Mouse (Mus musculus) MEL (cell line): ENCODE results near the gene Zwint. TPM values are rescaled to one million over a fixed set of nuclear protein-coding genes. Genes with fewer than 3 reads are reported as not detected.

Experiments
- DNase-seq: peaks from one replicate; pipeline ENCODE4 v3.0.0; 2011; ENCODE audit warnings: low read depth, low spot score
- H3K27ac ChIP-seq: 2 replicates; pipeline ENCODE4 v1.5.1; 2012; ENCODE audit warnings: low read depth, mild to moderate bottlenecking, control low read depth, low read length, moderate library complexity; ENCODE audit not compliant: control insufficient read depth
- H3K27me3 ChIP-seq, 2 experiments: fragments of 150-350 bp in 1 of 2; sonication (generic) in 1 of 2; 2 replicates each; pipeline ENCODE4 v1.6.1; 2012; ENCODE audit warnings: low read length in 2 of 2, mild to moderate bottlenecking in 2 of 2, improper control_type of control experiment in 1 of 2, moderate library complexity in 1 of 2; ENCODE audit not compliant: insufficient read depth in 2 of 2, control insufficient read depth in 1 of 2
- H3K36me3 ChIP-seq, 2 experiments: 2 replicates each; pipeline ENCODE4 v1.6.1; 2012 to 2014; ENCODE audit warnings: low read length in 2 of 2, improper control_type of control experiment in 1 of 2, inconsistent platforms in 1 of 2, mild to moderate bottlenecking in 1 of 2; ENCODE audit not compliant: insufficient read depth in 2 of 2, control insufficient read depth in 1 of 2
- H3K4me1 ChIP-seq, 2 experiments: fragments of 150-350 bp in 1 of 2; sonication (generic) in 1 of 2; 2 replicates each; pipeline ENCODE4 v1.6.1; 2012; ENCODE audit warnings: low read length in 2 of 2, improper control_type of control experiment in 1 of 2, mild to moderate bottlenecking in 1 of 2; ENCODE audit not compliant: insufficient read depth in 2 of 2, control insufficient read depth in 1 of 2
- H3K4me3 ChIP-seq, 2 experiments: fragments of 150-350 bp in 1 of 2; sonication (generic) in 1 of 2; 2 replicates each; pipeline ENCODE4 v1.5.1; 2012; ENCODE audit warnings: low read depth in 2 of 2, low read length in 2 of 2, mild to moderate bottlenecking in 2 of 2, moderate library complexity in 2 of 2, control low read depth in 1 of 2, improper control_type of control experiment in 1 of 2; ENCODE audit not compliant: control insufficient read depth in 1 of 2, insufficient read depth in 1 of 2
- H3K79me2 ChIP-seq: 2 replicates; pipeline ENCODE4 v1.6.1; 2012; ENCODE audit warnings: mild to moderate bottlenecking, low read length, moderate library complexity; ENCODE audit not compliant: control insufficient read depth, poor library complexity, insufficient read depth
- H3K9ac ChIP-seq: 2 replicates; pipeline ENCODE4 v1.6.1; 2012; ENCODE audit warnings: low read depth, mild to moderate bottlenecking, control low read depth, low read length, moderate library complexity; ENCODE audit not compliant: control insufficient read depth, poor library complexity, severe bottlenecking
- H3K9me3 ChIP-seq: fragments of 150-350 bp; sonication (generic); replicated peaks from 2 replicates; pipeline ENCODE4 v1.6.1; 2012; ENCODE audit warnings: mild to moderate bottlenecking, low read length, improper control_type of control experiment, moderate library complexity; ENCODE audit not compliant: insufficient read depth
- CHD1 ChIP-seq: IDR thresholded peaks from 2 replicates; pipeline ENCODE4 v1.6.1; 2012; ENCODE audit warnings: low read depth, mild to moderate bottlenecking, inconsistent platforms, low read length, improper control_type of control experiment
- E2F4 ChIP-seq: IDR thresholded peaks from 2 replicates; pipeline ENCODE4 v1.6.1; 2011; ENCODE audit warnings: low read depth, low read length, improper control_type of control experiment, borderline replicate concordance
- ELF1 ChIP-seq: IDR thresholded peaks from 2 replicates; pipeline ENCODE4 v1.6.1; 2014; ENCODE audit warnings: low read depth, mild to moderate bottlenecking, inconsistent platforms, low read length, improper control_type of control experiment, moderate library complexity
- EP300 ChIP-seq, 2 experiments: IDR thresholded peaks; 2 replicates each; pipeline ENCODE4 v1.6.1; 2011; ENCODE audit warnings: improper control_type of control experiment in 2 of 2, low read length in 2 of 2, low read depth in 1 of 2, mild to moderate bottlenecking in 1 of 2
- ETS1 ChIP-seq: IDR thresholded peaks from 2 replicates; pipeline ENCODE4 v1.6.1; 2012; ENCODE audit warnings: low read depth, mild to moderate bottlenecking, inconsistent platforms, low read length, improper control_type of control experiment, moderate library complexity
- GABPA ChIP-seq: IDR thresholded peaks from 2 replicates; pipeline ENCODE4 v1.6.1; 2012; ENCODE audit warnings: low read depth, mild to moderate bottlenecking, inconsistent platforms, low read length, improper control_type of control experiment, moderate library complexity
- JUND ChIP-seq: IDR thresholded peaks from 2 replicates; pipeline ENCODE4 v1.6.1; 2011; ENCODE audit warnings: low read depth, mild to moderate bottlenecking, improper control_type of control experiment, low read length
- KAT2A ChIP-seq: conservative IDR thresholded peaks from 2 replicates; pipeline ENCODE4 v1.6.1; 2012; ENCODE audit warnings: low read depth, low read length, improper control_type of control experiment, inconsistent platforms
- MAFK ChIP-seq: IDR thresholded peaks from 2 replicates; pipeline ENCODE4 v1.6.1; 2011; ENCODE audit warnings: low read depth, mild to moderate bottlenecking, low read length, improper control_type of control experiment, borderline replicate concordance
- MAX ChIP-seq: IDR thresholded peaks from 2 replicates; pipeline ENCODE4 v1.6.1; 2011; ENCODE audit warnings: low read length, improper control_type of control experiment
- MXI1 ChIP-seq: IDR thresholded peaks from 2 replicates; pipeline ENCODE4 v1.6.1; 2011; ENCODE audit warnings: mild to moderate bottlenecking, low read depth, low read length, improper control_type of control experiment
- MYC ChIP-seq: IDR thresholded peaks from 2 replicates; pipeline ENCODE4 v1.6.1; 2011; ENCODE audit warnings: low read depth, mild to moderate bottlenecking, low read length, improper control_type of control experiment, moderate library complexity
- NELFE ChIP-seq: IDR thresholded peaks from 2 replicates; pipeline ENCODE4 v1.6.1; 2011; ENCODE audit warnings: low read depth, low read length, improper control_type of control experiment
- POLR2A ChIP-seq, 2 experiments: IDR thresholded peaks; 2 replicates each; pipeline ENCODE4 v1.6.1; 2011 to 2012; ENCODE audit warnings: low read length in 2 of 2, mild to moderate bottlenecking in 2 of 2, control low read depth in 1 of 2, improper control_type of control experiment in 1 of 2, low read depth in 1 of 2, moderate library complexity in 1 of 2; ENCODE audit not compliant: control insufficient read depth in 1 of 2, insufficient read depth in 1 of 2, poor library complexity in 1 of 2
- POLR2AphosphoS2 ChIP-seq: IDR thresholded peaks from 2 replicates; pipeline ENCODE4 v1.6.1; 2011; ENCODE audit warnings: low read length, improper control_type of control experiment
- RAD21 ChIP-seq: IDR thresholded peaks from 2 replicates; pipeline ENCODE4 v1.6.1; 2011; ENCODE audit warnings: mild to moderate bottlenecking, low read depth, low read length, improper control_type of control experiment
- TBP ChIP-seq: IDR thresholded peaks from 2 replicates; pipeline ENCODE4 v1.8.0; 2011; ENCODE audit warnings: low read depth, low read length, improper control_type of control experiment
- UBTF ChIP-seq: IDR thresholded peaks from 2 replicates; pipeline ENCODE4 v1.6.1; 2012; ENCODE audit warnings: low read depth, mild to moderate bottlenecking, inconsistent platforms, low read length, improper control_type of control experiment, moderate library complexity, borderline replicate concordance; ENCODE audit not compliant: insufficient read depth
- USF1 ChIP-seq: IDR thresholded peaks from 2 replicates; pipeline ENCODE4 v1.6.1; 2014; ENCODE audit warnings: low read depth, mild to moderate bottlenecking, inconsistent platforms, low read length, improper control_type of control experiment, moderate library complexity
- ZC3H11A ChIP-seq: IDR thresholded peaks from 2 replicates; pipeline ENCODE4 v1.6.1; 2012; ENCODE audit warnings: low read depth, mild to moderate bottlenecking, inconsistent platforms, low read length, improper control_type of control experiment
- ZNF384 ChIP-seq: IDR thresholded peaks from 2 replicates; pipeline ENCODE4 v1.6.1; 2012; ENCODE audit warnings: low read depth, mild to moderate bottlenecking, inconsistent platforms, low read length, improper control_type of control experiment
- polyA plus RNA-seq, 2 experiments: library from polyadenylated mRNA; stranded (reverse) in 1 of 2; unstranded in 1 of 2; fragments of >175 nt in 1 of 2; fragments of >200 nt in 1 of 2; gene quantifications; 2 replicates each; pipeline versions ENCODE4 v1.2.1 to v1.2.4; 2012; ENCODE audit warnings: low replicate concordance in 2 of 2, low read depth in 1 of 2; ENCODE audit not compliant: insufficient read length in 2 of 2, insufficient read depth in 1 of 2, missing spikeins in 1 of 2
- total RNA-seq: library from RNA; depleted of rRNA; stranded (reverse); fragments of 300-350 nt; gene quantifications from 2 replicates; pipeline ENCODE4 v1.2.3, GENCODE M21; 2012

Zwint gene
- total and polyA plus RNA-seq, 3 experiments = 170 to 555 (median 214) TPM

DNA sequence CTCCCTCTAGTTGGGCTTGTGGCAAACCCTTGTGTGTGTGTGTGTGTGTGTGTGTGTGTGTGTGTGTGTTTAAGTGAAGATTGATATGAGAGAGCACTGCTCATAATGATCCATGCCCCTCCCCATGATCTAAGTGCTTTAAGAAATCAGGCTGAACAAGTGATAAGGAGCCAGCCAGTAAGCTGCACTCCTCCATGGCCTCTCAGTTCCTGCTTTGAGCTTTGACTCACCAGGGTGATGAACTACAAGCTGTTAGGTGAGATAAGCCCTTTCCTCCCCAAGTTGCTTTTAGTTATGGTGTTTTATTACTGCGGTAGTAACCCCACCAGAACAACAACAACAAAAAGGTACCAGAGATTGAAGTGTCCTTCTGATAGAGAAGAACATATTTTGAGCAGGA lies 21.9 kb downstream of the Zwint start (continued):
- TF ChIP-seq MAFK = no peak
- TF ChIP-seq, all 39 proteins: peak for 9

DNA sequence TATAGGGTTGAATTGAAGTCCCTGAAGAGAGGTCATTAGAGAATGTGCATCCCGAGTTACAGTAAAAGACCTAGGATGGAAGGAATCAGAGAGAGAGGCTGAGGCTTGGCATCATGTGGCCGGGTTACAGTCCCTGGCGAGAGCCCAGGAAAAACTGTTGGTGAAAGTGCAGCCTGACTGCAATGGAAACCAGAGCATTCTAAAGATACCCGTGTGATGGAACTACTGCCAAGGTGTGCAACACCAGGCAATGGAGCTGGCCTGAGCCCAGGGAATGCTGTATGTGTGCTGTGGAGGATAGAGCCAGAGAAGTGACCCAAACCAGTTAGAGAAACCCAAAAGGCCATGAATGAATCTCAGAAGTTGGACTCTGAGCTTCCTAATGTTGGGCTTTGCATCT lies 24.4 kb downstream of the Zwint start:
- Histone ChIP-seq H3K27me3 (no peaks in the 10 kb centered on the region), H3K9ac (no peak overlapping the region), H3K4me3 (no peak overlapping the region), H3K79me2 (no peaks in the 10 kb centered on the region), H3K27ac (no peak overlapping the region), H3K36me3 (peaks cover 0 to 18% of the 10 kb centered on the region in 2 experiments; a peak in 2 of 4 replicates), H3K9me3 (no peaks in the 10 kb centered on the region), H3K4me1 (peaks cover 0 to 12% of the 10 kb centered on the region in 2 experiments; a peak in 3 of 4 replicates)
- no peak for DNase-seq
- TF ChIP-seq ELF1 (no peak), ETS1 (no peak), MAX (no peak), ZC3H11A (no peak), MAFK (no peak), GABPA (no peak), MYC (no peak), MXI1 (no peak), EP300 (IDR thresholded peaks at IDR 0.05; ENCODE audit: low read depth in 1 of 2, low read length in 2 of 2) (no peak), E2F4 (no peak), USF1 (no peak), CHD1 (no peak), TBP (no peak), NELFE (no peak), KAT2A (no peak), POLR2A (IDR thresholded peaks at IDR 0.05; ENCODE audit: control insufficient read depth in 1 of 2, insufficient read depth in 1 of 2, low read depth in 1 of 2, low read length in 2 of 2, poor library complexity in 1 of 2) (no peak)

DNA sequence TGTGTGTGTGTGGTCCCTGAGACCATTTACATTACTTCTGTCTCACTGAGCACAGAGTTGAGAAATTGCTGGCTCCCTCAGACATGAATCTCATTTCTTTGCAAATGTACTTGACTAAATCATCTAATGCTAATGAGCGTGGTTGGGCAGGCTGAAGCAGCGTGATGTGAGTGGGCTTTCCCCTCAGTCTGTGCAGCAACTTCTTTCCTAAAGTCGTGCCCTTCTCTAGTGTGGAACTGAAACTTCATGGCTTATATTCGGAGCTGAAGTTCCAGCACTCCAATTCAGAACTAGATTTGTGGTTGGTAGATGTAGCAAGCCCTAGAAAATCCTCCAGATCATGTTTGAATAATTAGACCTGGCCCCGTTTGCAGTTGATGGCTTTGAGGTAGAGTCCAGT lies 46.4 kb downstream of the Zwint start:
- Histone ChIP-seq H3K27me3 (no peaks in the 10 kb centered on the region), H3K36me3 (no peaks in the 10 kb centered on the region), H3K4me1 (no peaks in the 10 kb centered on the region), H3K27ac (no peak overlapping the region), H3K79me2 (no peaks in the 10 kb centered on the region), H3K9me3 (no peaks in the 10 kb centered on the region), H3K9ac (no peak overlapping the region), H3K4me3 (no peak overlapping the region)
- TF ChIP-seq JUND (no peak), ZC3H11A (no peak), TBP (no peak), RAD21 (no peak), MYC (no peak), ZNF384 (no peak), UBTF (no peak), POLR2AphosphoS2 (no peak)
- no peak for DNase-seq
